Mouse (Mus musculus): ENCODE results near the gene Obscn. TPM values are rescaled to one million over a fixed set of nuclear protein-coding genes. Genes with fewer than 3 reads are reported as not detected.

Obscn gene
- polyA plus RNA-seq, 1 experiment: 19.0 TPM

DNA sequence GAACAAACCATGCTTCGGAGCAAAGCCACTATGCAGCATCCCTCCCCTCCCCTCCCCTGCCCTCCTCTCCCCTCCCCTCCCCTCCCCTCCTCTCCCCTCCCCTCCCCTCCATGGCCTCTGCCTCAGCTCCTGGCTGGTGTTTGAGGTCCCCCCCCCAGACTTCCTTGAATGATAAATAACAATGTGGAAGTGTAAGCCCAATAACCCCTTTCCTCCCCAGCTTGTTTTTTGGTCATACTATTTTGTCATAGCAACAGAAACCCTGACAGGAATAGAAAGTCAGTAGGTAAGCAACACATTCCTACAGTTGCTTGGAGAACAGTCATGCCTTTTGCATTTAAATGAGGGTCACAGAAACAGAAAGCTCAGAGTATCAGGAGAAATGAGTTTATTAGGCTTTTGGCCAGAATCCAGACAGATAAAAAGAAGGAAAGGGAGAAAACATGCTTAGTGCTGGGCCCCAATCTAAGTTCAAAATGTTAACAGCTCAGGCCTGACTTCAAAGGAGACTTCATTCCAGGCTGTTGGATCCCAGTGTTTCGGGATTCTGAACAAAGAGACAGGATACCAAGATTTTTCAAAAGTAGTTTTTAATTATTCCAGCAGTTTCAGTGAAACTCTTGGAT is 29.5 kb upstream of the Obscn start:
- TF ChIP-seq POLR2A (IDR thresholded peaks at IDR 0.05; ENCODE audit: borderline replicate concordance, extremely low read depth, low read depth, low read length) (no peak), CTCF (IDR thresholded peaks at IDR 0.05; ENCODE audit: insufficient read depth, low read length) (no peak)
- WGBS: 57% methylated on average over 2 of the region's 2 CpGs
- Histone ChIP-seq H3K4me1 (ENCODE audit: control insufficient read depth, insufficient read depth, low read length) (no peaks in the 10 kb centered on the region), H3K4me3 (replicated peaks; ENCODE audit: extremely low read depth, low read depth, low read length) (no peak overlapping the region)
- DNase-seq: no peak

DNA sequence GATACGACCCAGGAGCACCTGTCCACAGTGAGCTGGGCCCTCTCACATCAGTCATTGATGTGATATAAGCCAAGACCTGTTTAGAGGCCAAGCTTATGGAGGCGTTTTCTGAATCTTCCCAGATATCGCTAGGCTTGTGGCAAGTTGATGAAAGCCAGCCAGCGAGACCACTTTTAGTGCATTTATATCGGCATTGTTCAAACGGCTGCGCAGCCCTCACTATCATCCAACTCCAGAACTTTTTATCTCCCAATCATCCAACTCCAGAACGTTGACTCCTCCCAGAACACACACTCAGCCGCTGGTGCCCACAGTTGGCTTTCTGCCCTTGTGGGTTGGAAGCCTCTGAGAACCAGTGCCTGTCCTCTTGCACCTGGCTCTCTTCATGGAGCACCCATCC is 28.2 kb upstream of the Obscn start:
- TF ChIP-seq POLR2A (IDR thresholded peaks at IDR 0.05; ENCODE audit: borderline replicate concordance, extremely low read depth, low read depth, low read length) (no peak), CTCF (IDR thresholded peaks at IDR 0.05; ENCODE audit: insufficient read depth, low read length) (no peak)
- Histone ChIP-seq H3K4me1 (ENCODE audit: control insufficient read depth, insufficient read depth, low read length) (no peaks in the 10 kb centered on the region), H3K4me3 (replicated peaks; ENCODE audit: extremely low read depth, low read depth, low read length) (no peak overlapping the region)
- 72% methylated on average over 9 of the region's 9 CpGs for WGBS
- no peak for DNase-seq

DNA sequence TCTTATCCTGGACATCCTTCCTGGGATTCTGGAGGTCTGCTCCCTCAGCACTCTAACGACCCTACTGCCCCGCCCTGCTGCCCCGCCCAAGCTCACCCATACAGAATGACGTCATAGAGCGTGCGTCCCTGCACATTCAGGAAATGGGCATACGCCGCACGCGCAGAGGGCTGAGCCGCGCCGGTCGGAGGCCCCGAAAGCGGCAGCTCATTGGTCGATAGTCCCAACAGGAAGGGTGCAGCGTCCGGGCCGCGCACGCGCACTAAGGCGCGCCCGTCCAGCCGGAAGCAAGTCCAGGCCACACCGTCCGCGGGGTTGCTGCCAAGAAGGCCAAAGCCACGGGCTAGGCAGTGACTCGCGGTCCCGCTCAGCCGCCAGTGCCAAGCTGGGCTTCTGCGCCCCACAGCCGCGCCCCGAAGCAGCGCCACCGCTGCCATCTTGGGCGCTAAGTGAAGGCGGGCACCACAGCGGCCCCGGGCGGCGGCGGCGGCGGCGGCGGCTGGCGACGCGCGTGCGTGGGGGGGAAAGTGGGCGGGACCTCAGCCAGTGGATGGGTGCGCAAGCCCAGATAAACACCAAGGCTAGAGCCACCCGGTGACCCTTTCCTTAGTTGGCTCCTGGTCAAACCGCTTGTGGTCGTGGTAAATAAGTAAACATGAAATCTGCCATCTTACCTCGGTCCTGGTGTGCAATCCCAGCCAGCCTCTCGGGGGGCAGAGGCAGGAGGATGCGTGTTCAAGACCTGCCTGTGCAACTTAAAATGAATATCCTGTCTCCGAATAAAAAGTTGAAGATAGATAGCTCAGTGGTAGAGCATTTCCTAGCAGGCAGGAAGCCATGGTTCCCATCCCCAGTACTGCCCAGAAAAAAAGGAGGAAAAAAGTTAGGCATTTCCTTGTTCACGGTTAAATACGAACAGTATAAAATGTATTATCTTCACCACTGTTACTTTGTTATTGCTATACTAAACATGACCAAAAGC is 27.3 kb upstream of the Obscn start, which contains the start of gene Iba57:
Iba57 (minus strand) TSS at position 485 of the 982 bp plus-strand sequence.
- H3K4me1 ChIP-seq (ENCODE audit: control insufficient read depth, insufficient read depth, low read length): no peaks in the 10 kb centered on the region
- H3K4me3 ChIP-seq (replicated peaks; ENCODE audit: extremely low read depth, low read depth, low read length): peak within 1 kb of the TSS; percentile 70
- peak; percentile 95 for DNase-seq
- peak; percentile 63 for TF ChIP-seq POLR2A (IDR thresholded peaks at IDR 0.05; ENCODE audit: borderline replicate concordance, extremely low read depth, low read depth, low read length)
- no peak for TF ChIP-seq CTCF (IDR thresholded peaks at IDR 0.05; ENCODE audit: insufficient read depth, low read length)
- 1% methylated on average over 68 of the region's 68 CpGs for WGBS

DNA sequence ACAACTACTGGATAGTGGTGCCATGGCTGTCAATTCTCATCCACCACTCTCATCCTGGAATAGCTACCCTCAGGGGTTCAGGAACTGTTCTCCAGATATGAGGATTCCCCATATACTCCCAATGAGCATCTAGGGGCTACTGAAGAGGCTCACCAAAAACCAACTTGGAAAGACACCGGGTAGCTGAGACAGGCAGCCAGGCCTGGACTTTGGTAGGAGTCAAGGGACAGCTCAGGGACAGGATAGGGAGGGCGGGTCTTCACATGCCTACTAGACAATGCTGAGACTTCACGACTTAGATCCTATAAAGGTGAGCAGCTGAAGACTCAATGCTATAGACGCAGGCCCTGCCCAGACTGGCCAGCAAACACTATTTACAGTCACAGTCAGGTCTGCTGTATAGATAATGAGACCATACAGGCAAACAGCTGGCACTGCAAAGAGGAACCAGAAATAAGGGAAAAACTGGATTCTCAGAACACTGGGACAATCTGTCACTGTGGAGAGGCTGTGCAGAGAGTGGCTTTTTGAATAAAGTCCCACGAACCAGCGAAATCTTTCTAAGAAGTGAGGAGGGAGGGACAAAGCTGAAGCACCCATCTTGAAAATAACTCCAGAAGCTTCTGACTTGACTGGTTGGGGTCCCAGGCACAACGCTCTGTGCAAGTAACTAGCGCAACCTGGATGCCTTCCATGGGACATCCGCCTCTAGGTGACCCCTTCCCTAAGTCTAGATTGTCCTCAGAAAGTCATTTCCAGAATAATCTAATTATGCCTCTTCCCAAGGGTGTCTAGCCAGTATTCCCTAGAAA is 26.4 kb upstream of the Obscn start:
- WGBS: 47% methylated on average over 9 of the region's 9 CpGs
- no peak for DNase-seq
- no peak for TF ChIP-seq CTCF (IDR thresholded peaks at IDR 0.05; ENCODE audit: insufficient read depth, low read length)
- TF ChIP-seq POLR2A (IDR thresholded peaks at IDR 0.05; ENCODE audit: borderline replicate concordance, extremely low read depth, low read depth, low read length): no peak; the same call in 1 of the 2 replicates

DNA sequence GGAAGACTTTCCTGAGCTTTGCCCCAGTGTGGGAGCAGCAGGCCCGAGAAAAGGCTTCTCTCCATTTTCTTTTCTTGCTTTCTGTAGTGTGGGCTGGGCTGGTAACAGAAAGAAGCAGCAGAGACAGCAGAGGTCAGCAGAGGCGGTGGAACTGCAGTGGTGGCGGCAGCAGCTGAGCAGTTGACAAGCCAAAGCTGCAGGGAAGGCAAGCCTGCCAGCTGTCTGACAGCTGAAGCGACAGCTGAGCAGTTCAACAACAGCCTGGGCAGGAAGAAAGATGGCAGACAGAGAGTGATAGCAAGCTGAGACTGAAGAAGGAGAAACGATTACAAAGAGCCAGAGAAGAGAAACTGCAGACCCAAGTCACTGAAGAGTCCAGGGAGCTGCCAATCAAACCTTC is 25.2 kb upstream of the Obscn start:
- 71% methylated on average over 5 of the region's 5 CpGs for WGBS
- TF ChIP-seq CTCF (IDR thresholded peaks at IDR 0.05; ENCODE audit: insufficient read depth, low read length): no peak
- TF ChIP-seq POLR2A (IDR thresholded peaks at IDR 0.05; ENCODE audit: borderline replicate concordance, extremely low read depth, low read depth, low read length): no peak
- no peak for DNase-seq

More for the DNA sequence above, 26.4 kb upstream of the Obscn start:
- peak overlapping the region; percentile 42 for H3K4me3 ChIP-seq (replicated peaks; ENCODE audit: extremely low read depth, low read depth, low read length)
- no peaks in the 10 kb centered on the region for H3K4me1 ChIP-seq (ENCODE audit: control insufficient read depth, insufficient read depth, low read length)

DNA sequence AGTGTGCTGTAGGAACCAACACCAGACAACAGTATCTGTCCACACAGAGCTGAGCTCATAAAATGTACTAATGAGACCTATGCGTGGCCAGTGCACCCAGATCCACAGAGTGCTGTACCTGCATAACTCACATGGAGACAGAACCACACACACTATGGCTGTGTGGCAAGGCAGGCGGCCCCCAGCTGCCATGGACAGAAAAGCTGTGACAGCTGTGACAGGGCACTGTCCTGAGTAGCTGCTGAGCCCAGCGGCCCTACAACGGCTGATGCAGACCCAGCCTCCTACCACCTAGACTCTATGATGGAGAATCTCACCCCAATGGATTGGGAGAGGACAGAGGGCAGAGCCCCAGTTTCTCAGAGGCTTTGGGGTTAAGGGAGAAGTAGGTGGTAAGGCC is 23.4 kb upstream of the Obscn start:
- H3K4me1 ChIP-seq (ENCODE audit: control insufficient read depth, insufficient read depth, low read length): no peaks in the 10 kb centered on the region
- no peak for DNase-seq
- TF ChIP-seq POLR2A (IDR thresholded peaks at IDR 0.05; ENCODE audit: borderline replicate concordance, extremely low read depth, low read depth, low read length) (no peak), CTCF (IDR thresholded peaks at IDR 0.05; ENCODE audit: insufficient read depth, low read length) (no peak)
- WGBS: 91% methylated on average over 4 of the region's 4 CpGs
- no peak overlapping the region for H3K4me3 ChIP-seq (replicated peaks; ENCODE audit: extremely low read depth, low read depth, low read length)

More for the DNA sequence above, 25.2 kb upstream of the Obscn start:
- no peaks in the 10 kb centered on the region for H3K4me1 ChIP-seq (ENCODE audit: control insufficient read depth, insufficient read depth, low read length)
- H3K4me3 ChIP-seq (replicated peaks; ENCODE audit: extremely low read depth, low read depth, low read length): no peak overlapping the region

DNA sequence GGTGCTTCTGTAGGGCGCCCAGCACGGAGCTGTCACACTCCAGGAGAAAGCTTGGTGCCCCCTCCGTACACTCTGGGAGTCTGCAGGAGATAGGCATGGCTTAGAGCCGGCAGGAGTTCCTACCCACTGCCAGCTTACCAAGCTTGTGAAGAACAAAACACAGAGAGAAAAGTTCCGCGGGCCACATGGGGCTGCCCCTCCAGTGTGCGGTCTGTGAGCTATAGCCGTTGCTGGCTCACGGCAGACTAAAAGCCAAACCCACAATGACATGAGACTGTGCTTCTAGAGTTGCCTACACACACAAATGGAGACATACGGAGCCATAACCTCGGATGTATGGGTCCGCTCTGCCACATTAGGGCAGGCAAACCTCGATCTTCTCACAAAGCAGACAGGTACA is 22.9 kb upstream of the Obscn start:
- TF ChIP-seq CTCF (IDR thresholded peaks at IDR 0.05; ENCODE audit: insufficient read depth, low read length): no peak
- TF ChIP-seq POLR2A (IDR thresholded peaks at IDR 0.05; ENCODE audit: borderline replicate concordance, extremely low read depth, low read depth, low read length): no peak

DNA sequence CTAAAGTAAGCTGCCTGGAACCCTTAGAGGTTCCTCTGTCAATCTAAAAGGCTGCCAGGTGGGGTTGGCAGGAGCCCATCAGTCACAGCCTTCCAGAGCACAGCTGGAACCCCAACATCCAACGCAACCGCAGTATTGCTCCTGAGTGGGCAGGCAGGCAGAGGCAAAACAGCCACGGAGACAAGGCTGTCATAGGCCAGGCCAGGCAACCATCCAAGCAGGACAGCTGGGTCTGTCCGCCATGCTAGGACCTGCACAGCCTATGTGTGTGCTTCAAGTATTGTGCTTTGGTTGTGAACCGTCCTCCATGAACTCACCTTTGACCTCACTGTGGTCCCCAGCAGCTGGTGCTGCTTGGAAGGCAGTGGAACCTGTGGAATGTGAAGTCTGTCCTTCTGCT is 19.7 kb upstream of the Obscn start:
- Histone ChIP-seq H3K4me1 (ENCODE audit: control insufficient read depth, insufficient read depth, low read length) (no peaks in the 10 kb centered on the region), H3K4me3 (replicated peaks; ENCODE audit: extremely low read depth, low read depth, low read length) (no peak overlapping the region)
- no peak for TF ChIP-seq POLR2A (IDR thresholded peaks at IDR 0.05; ENCODE audit: borderline replicate concordance, extremely low read depth, low read depth, low read length)
- 84% methylated on average over 5 of the region's 5 CpGs for WGBS
- no peak for DNase-seq

More for the DNA sequence above, 22.9 kb upstream of the Obscn start:
- Histone ChIP-seq H3K4me1 (ENCODE audit: control insufficient read depth, insufficient read depth, low read length) (no peaks in the 10 kb centered on the region), H3K4me3 (replicated peaks; ENCODE audit: extremely low read depth, low read depth, low read length) (no peak overlapping the region)
- DNase-seq: no peak
- WGBS: 93% methylated on average over 13 of the region's 13 CpGs

DNA sequence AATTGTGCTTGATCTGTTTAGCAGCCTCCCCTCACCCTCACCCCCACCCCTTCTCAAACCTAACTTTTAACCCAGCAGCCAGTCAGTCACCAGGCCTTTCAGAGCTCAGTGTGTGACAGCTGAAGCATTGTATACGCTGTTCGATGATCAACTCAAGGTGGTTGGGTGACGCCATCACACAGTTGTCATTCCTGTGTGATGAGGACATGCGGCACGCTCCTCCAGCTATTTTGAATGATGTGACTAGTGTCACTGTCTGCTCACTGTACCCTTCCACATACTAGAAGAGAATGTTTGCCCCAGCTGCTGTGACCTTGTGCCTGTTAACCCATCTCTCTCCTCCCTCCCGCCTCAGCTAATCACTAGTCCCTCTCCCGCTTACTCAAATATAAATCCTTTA is 18.0 kb upstream of the Obscn start:
- 71% methylated on average over 7 of the region's 7 CpGs for WGBS
- H3K4me3 ChIP-seq (replicated peaks; ENCODE audit: extremely low read depth, low read depth, low read length): no peak overlapping the region
- H3K4me1 ChIP-seq (ENCODE audit: control insufficient read depth, insufficient read depth, low read length): no peaks in the 10 kb centered on the region
- TF ChIP-seq POLR2A (IDR thresholded peaks at IDR 0.05; ENCODE audit: borderline replicate concordance, extremely low read depth, low read depth, low read length) (no peak), CTCF (IDR thresholded peaks at IDR 0.05; ENCODE audit: insufficient read depth, low read length) (no peak)
- no peak for DNase-seq
